Mouse (Mus musculus): ENCODE measurements around the gene Prss27. TPM values are rescaled to one million over a fixed set of nuclear protein-coding genes. Genes with fewer than 3 reads are reported as not detected.
"Not testable (repeated sequence)": the region's sequence is repeated elsewhere in the genome, so short reads cannot be mapped to it uniquely, and the experiment has no call there.

Prss27 gene
- polyA plus RNA-seq, 1 experiment from 2014 or later: 0.31 TPM

GRCm38 (mm10) chr17:24077101-24077500, 39.2 kb downstream of the Prss27 start:
- Histone ChIP-seq H3K9me3 (no peaks in the 10 kb centered on the region), H3K27me3 (no peaks in the 10 kb centered on the region), H3K9ac (no peak overlapping the region), H3K4me3 (no peak overlapping the region), H3K4me2 (no peak overlapping the region), H3K4me1 (replicated peaks) (peaks cover 6% of the 10 kb centered on the region), H3K36me3 (peaks cover 34% of the 10 kb centered on the region), H3K27ac (replicated peaks) (no peak overlapping the region)
- WGBS: 85% methylated on average over 2 of the region's 2 CpGs
- ATAC-seq (ENCODE audit: low FRiP score, low read depth): no peak

GRCm38 (mm10) chr17:24084593-24084992, 46.6 kb downstream of the Prss27 start:
- ATAC-seq (ENCODE audit: low FRiP score, low read depth): no peak
- H3K27me3 ChIP-seq: no peaks in the 10 kb centered on the region
- H3K9ac ChIP-seq: no peak overlapping the region
- peaks cover 48% of the 10 kb centered on the region for H3K36me3 ChIP-seq
- H3K4me2 ChIP-seq: no peak overlapping the region
- no peaks in the 10 kb centered on the region for H3K9me3 ChIP-seq
- H3K27ac ChIP-seq (replicated peaks): no peak overlapping the region
- no peak overlapping the region for H3K4me3 ChIP-seq
- 69% methylated on average over 1 of the region's 1 CpGs for WGBS
- no peaks in the 10 kb centered on the region for H3K4me1 ChIP-seq (replicated peaks)

GRCm38 (mm10) chr17:24086399-24086798, 48.5 kb downstream of the Prss27 start:
- not testable (repeated sequence) for H3K9ac ChIP-seq; H3K27ac ChIP-seq (replicated peaks); H3K4me1 ChIP-seq (replicated peaks); ATAC-seq (ENCODE audit: low FRiP score, low read depth); H3K27me3 ChIP-seq; H3K9me3 ChIP-seq; H3K4me2 ChIP-seq; H3K4me3 ChIP-seq
- WGBS: 90% methylated on average over 4 of the region's 4 CpGs
- peaks cover 42% of the 10 kb centered on the region for H3K36me3 ChIP-seq

GRCm38 (mm10) chr17:24090575-24090974, 52.6 kb downstream of the Prss27 start:
- no peaks in the 10 kb centered on the region for H3K4me1 ChIP-seq (replicated peaks)
- no peak overlapping the region for H3K27ac ChIP-seq (replicated peaks)
- no peaks in the 10 kb centered on the region for H3K27me3 ChIP-seq
- no peaks in the 10 kb centered on the region for H3K9me3 ChIP-seq
- H3K36me3 ChIP-seq: peaks cover 45% of the 10 kb centered on the region
- no peak for ATAC-seq (ENCODE audit: low FRiP score, low read depth)
- WGBS: 96% methylated on average over 1 of the region's 1 CpGs
- no peak overlapping the region for H3K4me2 ChIP-seq
- no peak overlapping the region for H3K4me3 ChIP-seq
- no peak overlapping the region for H3K9ac ChIP-seq

Small RNA genes lying within 50 kb of the gene (microRNA-seq; reads per million reads assigned to microRNA genes)
- not detected for gene Gm27700

Other genes with a start within 250 kb of the Prss27 start
- gene Srrm2, start 247.6 kb upstream of the Prss27 start, polyA plus RNA-seq (2015; fragmentation: Nextera tagmentation; extraction: Ambion mirVana): 480 and 502 TPM in 2 replicates
- gene Elob, start 209.0 kb upstream of the Prss27 start, polyA plus RNA-seq (2015; fragmentation: Nextera tagmentation; extraction: Ambion mirVana): 1,257 and 1,293 TPM in 2 replicates
- 0.17 and 0.35 TPM in 2 replicates for gene Prss33, start 202.1 kb upstream of the Prss27 start, polyA plus RNA-seq (2015; fragmentation: Nextera tagmentation; extraction: Ambion mirVana)
- gene Prss32, start 194.3 kb upstream of the Prss27 start, polyA plus RNA-seq (2015; fragmentation: Nextera tagmentation; extraction: Ambion mirVana): not detected in 2 replicates
- 1.3 and 1.8 TPM in 2 replicates for gene Prss41, start 194.0 kb upstream of the Prss27 start, polyA plus RNA-seq (2015; fragmentation: Nextera tagmentation; extraction: Ambion mirVana)
- gene Prss21, start 170.1 kb upstream of the Prss27 start, polyA plus RNA-seq (2015; fragmentation: Nextera tagmentation; extraction: Ambion mirVana): not detected in 2 replicates
- gene Dcpp1, start 157.3 kb upstream of the Prss27 start, polyA plus RNA-seq (2015; fragmentation: Nextera tagmentation; extraction: Ambion mirVana): not detected in 2 replicates
- gene Dcpp2, start 157.3 kb upstream of the Prss27 start, polyA plus RNA-seq (2015; fragmentation: Nextera tagmentation; extraction: Ambion mirVana): not detected in 2 replicates
- not detected in 2 replicates for gene Dcpp3, start 120.7 kb upstream of the Prss27 start, polyA plus RNA-seq (2015; fragmentation: Nextera tagmentation; extraction: Ambion mirVana)
- gene Sbp, start 96.5 kb upstream of the Prss27 start, polyA plus RNA-seq (2015; fragmentation: Nextera tagmentation; extraction: Ambion mirVana): not detected in 2 replicates
- not detected in 2 replicates for gene Sbpl, start 82.9 kb upstream of the Prss27 start, polyA plus RNA-seq (2015; fragmentation: Nextera tagmentation; extraction: Ambion mirVana)
- 0.18 TPM in 1 of 2 replicates, not detected in the other for gene Prss30, start 57.6 kb upstream of the Prss27 start, polyA plus RNA-seq (2015; fragmentation: Nextera tagmentation; extraction: Ambion mirVana)
- gene Prss22, start 40.0 kb upstream of the Prss27 start, polyA plus RNA-seq (2015; fragmentation: Nextera tagmentation; extraction: Ambion mirVana): not detected in 2 replicates
- gene Kctd5, start 35.3 kb downstream of the Prss27 start, polyA plus RNA-seq (2015; fragmentation: Nextera tagmentation; extraction: Ambion mirVana): 75.9 and 77.3 TPM in 2 replicates
- gene Pdpk1, start 112.8 kb downstream of the Prss27 start, polyA plus RNA-seq (2015; fragmentation: Nextera tagmentation; extraction: Ambion mirVana): 63.8 and 64.4 TPM in 2 replicates
- 33.6 and 38.8 TPM in 2 replicates for gene Amdhd2, start 125.6 kb downstream of the Prss27 start, polyA plus RNA-seq (2015; fragmentation: Nextera tagmentation; extraction: Ambion mirVana)
- gene Atp6v0c, start 131.6 kb downstream of the Prss27 start, polyA plus RNA-seq (2015; fragmentation: Nextera tagmentation; extraction: Ambion mirVana): 1,386 and 1,520 TPM in 2 replicates
- 26.9 TPM in 2 replicates for gene Tbc1d24, start 167.4 kb downstream of the Prss27 start, polyA plus RNA-seq (2015; fragmentation: Nextera tagmentation; extraction: Ambion mirVana)
- 4.9 and 5.8 TPM in 2 replicates for gene Ntn3, start 171.4 kb downstream of the Prss27 start, polyA plus RNA-seq (2015; fragmentation: Nextera tagmentation; extraction: Ambion mirVana)
- 10.2 and 12.6 TPM in 2 replicates for gene Tedc2, start 182.7 kb downstream of the Prss27 start, polyA plus RNA-seq (2015; fragmentation: Nextera tagmentation; extraction: Ambion mirVana)
- gene Ccnf, start 213.3 kb downstream of the Prss27 start, polyA plus RNA-seq (2015; fragmentation: Nextera tagmentation; extraction: Ambion mirVana): 18.5 and 18.7 TPM in 2 replicates